Mouse (Mus musculus) kidney, adult 18-20 months (tissue): ENCODE data around the gene Sash1.

Experiments used
- DNase-seq: peaks from one replicate; pipeline ENCODE4 v3.0.0; 2021

Gene Sash1

GRCm38 (mm10) chr10:8787221-8787620, 98.6 kb downstream of the Sash1 start:
- no peak for DNase-seq

DNA sequence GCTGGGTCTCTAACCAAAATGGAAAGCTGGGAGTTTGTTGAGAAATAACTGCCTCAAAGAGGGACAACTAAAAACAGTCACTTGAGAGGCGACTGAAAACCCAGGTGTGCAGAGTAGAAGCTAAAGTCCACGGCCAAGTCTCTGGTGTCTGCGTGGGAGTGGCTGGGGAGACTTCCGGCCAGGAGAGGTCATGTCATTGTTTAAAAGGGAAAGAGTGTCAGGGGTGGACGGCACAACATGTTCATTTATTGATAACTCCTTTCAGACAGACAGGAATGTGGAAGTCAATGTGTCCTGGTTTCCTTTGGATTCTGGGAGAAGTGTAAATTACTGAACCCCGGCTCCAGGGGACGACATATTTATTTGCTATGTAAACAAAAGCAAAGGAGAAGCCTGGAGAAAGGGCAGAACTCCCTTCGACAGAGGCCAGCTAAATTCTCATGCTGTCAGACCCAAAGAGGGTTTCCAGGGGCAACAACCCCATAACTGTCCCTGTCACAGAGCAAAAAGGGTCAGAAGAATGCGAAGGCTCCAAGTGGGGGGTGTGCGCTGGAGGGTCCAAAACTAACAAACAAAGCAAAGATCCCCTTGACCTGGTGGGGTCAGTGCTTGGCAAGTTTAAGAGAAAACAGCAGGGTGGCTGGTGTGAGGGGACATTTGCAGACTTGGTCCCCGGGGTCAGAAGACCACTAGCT, 100.3 kb downstream of the Sash1 start:
- no peak for DNase-seq

DNA sequence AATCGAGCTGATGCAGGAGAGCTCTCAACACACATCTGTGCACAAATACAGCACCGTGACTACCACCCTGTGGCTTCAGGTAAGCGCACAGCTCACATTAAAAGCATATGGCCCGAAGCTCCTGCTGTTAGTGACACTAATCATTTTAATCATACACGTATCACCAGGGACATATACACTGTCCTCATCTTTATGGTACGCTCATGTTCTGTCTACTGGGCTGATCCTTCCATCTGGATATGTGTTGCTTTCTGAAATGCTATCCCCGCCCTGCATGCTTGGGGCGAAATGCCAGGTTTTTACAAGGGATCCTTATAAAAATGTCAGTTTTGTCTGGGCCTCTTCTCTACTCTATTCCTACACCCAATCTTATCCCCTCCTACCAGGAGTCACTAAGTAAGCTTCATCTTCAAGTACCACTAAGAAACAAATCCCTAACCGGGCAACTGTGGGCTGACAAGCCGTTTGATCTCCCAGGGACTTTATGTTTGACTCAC, 103.9 kb downstream of the Sash1 start:
- no peak for DNase-seq

- no peak for DNase-seq
Measured at GRCm38 (mm10) chr10:8779842-8780241, 106.0 kb downstream of the Sash1 start.

DNA sequence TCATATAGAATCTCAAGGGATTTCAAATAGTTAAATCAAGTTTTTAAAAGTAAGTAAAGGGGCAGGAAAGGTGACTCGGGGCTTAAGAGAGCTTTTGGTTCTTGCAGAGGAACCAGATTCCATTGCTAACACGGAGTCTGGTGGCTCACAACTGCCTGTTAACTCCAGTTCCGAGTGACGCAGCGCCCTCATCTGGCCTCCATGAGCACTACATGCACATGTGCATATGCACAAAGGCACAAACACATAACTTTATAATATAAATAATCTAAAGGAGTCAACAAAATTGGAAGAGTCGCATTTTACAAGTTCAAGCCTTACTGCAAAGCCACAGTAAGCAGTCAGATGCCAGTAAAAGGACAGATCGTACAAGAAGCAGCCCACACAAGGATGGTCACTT, 107.0 kb downstream of the Sash1 start:
- DNase-seq: no peak

DNA sequence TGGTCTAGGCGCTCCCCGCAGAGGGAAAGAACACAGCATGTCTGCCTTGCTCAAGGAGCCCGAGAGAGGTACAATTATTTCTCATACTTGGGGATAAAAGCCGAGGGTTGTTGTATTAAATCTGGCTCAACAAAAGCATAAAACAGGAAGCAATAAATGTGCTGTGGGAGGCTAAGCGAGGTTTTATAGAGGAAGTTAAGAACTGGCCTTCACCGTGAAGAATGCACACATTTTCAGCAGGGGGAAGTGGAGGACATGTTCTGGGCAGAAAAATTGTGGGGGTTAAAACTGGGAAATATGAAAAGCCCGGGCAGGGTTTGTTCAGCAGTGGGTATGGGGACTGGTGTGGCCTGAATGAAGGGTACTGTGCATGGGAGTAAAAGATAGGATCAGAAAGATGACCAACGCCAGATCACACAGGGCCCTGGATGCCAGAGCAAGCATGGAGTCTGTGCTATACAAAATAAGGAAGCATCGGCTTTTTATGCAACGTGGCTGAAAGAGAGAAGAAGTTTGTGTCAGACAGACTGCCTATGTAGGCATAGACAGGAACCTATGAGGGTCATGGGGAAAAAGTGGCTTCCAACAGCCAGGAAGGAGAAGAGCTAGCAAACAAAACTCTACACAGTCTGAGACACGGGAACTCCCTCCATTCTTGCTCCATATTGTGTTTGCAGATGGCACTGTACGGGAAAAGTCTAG, 108.2 kb downstream of the Sash1 start:
- no peak for DNase-seq

- DNase-seq: no peak
Measured at GRCm38 (mm10) chr10:8776791-8777190, 109.1 kb downstream of the Sash1 start.

DNA sequence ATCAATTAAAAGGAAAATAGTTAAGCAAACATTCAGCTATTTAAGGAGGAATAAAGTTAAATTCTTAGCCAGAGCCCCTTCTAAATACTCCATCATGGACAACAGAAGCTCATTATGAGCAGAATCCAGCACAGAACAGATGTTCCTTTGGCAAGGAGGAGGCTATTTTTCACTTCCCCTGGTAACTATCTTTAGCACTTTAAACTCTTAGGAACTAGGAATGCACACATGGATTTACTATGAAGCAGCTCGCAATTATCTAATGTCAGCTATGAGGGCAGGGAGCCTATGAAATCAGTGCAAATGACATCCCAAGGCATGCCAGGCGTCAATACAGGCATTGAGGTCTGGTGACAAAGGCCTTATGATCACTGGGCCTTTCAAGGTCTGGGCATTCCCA, 110.1 kb downstream of the Sash1 start:
- no peak for DNase-seq

DNA sequence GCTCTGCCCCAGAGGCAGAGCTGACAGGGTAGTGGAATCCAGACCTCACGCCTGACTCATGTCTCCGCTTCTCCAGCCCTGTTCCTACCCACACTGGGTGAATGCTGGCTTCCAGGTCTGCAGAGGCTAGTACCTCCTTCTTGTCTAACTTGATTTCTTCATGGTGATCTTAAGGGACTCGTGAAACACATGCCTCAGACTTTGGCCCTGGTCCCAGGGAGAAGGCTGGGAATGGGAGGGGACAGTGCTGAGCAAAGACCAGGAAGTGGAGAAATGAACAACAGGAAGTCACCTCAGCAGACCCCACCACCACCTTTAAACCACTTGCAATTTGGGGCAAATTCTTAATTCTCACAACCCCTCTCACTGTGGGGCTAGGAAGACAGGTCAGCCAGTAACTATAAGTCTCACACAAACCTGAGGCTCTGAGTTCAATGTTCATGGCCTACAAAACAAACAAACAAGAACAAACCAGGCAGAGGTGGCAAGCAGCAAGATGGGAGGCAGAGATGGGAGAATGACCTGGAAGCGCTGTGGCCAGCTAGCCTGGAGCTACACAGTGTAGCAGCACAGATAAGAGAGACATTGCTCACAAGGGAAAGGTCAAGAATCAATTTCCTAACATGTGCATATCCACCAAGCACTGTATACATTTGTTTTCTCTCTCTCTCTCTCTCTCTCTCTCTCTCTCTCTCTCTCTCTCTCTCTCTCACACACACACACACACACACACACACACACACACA, 113.2 kb downstream of the Sash1 start:
- peak; percentile 42 for DNase-seq

GRCm38 (mm10) chr10:8770931-8771653, 114.8 kb downstream of the Sash1 start:
- DNase-seq: no peak

- DNase-seq: no peak
Measured at GRCm38 (mm10) chr10:8768654-8769053, 117.2 kb downstream of the Sash1 start.

GRCm38 (mm10) chr10:8767381-8767780, 118.5 kb downstream of the Sash1 start:
- no peak for DNase-seq

DNA sequence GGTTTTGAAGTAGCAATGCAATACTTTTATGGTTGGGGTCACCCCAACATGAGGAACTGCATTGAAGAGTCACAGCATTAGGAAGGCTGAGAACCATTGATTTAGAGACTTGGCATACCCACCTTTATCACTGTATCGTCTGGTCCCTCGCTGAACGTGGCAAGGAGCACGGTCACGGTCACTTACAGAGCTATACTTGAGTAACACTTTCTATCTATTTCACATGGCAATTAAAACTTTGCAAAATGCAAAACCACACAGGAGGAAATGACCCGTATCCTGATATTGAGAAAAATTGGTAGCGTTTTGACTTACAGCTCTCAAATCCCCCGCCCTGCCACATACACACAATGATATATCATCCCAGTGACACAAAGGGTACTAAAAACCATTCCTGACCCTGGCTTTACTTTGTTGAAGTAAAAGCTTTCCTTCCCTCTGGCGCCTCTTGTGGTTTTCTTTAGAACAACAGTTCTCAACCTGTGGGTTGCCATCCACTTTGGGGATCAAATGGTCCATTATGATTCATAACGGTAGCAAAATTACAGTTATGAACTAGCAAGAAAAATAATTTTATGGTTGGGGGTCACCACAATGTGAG, 119.8 kb downstream of the Sash1 start:
- no peak for DNase-seq

- DNase-seq: no peak
Measured at GRCm38 (mm10) chr10:8762771-8763170, 123.1 kb downstream of the Sash1 start.

- no peak for DNase-seq
Measured at GRCm38 (mm10) chr10:8762209-8762701, 123.6 kb downstream of the Sash1 start.

DNA sequence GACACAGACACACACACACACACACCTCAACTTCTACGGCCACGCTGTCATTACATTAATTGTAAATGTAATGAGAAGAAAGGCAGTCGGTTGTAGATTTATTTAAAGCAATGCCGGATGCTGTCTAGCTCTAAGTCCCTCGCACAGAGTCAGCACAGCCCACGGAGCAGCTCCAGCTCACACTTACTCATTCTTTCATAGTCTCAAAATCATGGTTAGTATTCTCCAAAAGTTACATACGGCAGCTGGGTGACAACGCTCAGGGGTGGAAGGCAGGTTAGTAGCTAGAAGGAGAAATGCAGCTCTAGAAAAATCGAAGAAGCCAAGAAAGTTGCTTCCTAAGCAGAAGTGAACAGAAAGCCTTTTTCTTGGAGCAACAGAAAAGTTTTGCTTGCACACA, 124.2 kb downstream of the Sash1 start:
- DNase-seq: no peak

- DNase-seq: no peak
Measured at GRCm38 (mm10) chr10:8760598-8760997, 125.3 kb downstream of the Sash1 start.

DNA sequence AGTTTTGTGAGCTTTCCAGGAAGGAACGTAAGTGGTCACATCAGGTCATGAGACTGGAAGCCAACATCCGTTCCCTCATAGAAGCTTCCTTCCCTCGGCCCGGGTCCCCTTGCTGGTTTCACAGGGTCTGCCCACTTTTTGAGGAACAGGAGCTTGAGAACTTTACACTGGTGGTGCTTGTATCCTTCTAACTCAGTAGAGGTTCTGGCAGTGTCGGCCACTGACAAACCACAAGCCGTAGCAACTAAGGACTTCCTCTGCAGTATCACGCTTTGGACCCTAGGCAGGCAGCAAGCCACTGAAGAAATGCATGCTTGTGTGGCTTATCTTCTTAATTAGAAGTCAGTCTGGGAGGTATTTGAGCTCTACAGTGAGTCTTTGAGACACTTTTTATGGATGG, 126.6 kb downstream of the Sash1 start:
- no peak for DNase-seq

DNA sequence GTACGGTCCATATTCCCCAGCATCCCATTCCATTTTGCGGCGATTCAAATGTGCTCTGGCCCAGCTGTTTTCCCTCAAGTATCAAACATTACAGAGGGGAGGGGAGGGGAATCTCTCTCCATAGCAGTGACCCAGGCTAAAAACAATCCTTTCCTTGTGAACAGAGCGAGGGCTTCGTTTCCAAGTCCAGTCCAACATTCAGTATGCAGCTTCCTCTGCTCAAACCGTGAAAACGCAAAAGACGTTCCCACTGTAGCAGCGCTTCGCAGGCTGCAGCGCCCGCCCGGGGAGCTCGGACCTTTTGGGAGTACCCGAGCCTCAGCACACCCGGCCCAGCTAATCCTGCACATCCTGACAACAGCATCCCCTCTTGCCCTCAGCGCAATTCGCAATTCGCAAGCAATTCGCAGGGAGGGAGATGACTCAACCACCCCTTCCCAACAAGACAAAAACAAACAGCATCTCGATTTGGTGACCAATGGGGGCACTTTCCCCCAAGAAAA, 128.4 kb downstream of the Sash1 start:
- DNase-seq: no peak

DNA sequence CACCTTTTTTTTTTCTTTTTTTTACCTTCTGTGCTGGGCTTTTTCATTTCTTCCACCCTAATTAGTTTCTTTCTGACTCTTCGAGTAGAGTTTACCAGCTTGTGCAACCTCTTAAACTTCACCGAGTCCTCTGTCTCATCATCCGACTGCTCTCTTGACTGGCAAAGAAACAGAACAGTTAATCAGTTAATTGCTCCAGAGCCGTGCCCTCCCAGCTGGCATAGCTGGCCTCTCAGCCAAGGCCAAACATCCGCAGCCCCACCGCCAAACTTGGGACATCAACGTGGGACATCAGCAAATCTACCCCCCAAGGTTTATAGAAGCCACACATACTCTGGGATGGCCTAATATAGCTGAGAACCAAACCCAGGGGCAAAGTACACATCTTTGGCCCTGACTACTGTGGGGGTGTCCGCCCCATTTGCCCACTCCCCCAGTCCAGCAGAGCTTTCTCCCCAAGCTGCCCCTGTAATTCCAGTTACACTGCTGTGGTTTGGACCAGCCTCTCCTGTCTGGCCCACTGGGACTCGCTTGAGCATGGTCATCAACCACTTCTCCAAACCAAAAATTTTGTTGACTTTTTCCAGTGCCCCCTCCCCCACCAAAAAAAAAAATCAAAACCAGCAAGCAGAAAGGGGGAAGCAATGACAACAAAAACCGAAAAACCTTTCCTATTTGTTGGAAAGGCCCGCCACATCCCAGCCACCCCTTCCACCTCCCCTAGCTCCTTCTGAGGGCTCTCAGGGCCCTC, 129.1 kb downstream of the Sash1 start:
- DNase-seq: no peak

GRCm38 (mm10) chr10:8753377-8753776, 132.5 kb downstream of the Sash1 start:
- no peak for DNase-seq

- no peak for DNase-seq
Measured at GRCm38 (mm10) chr10:8752436-8752835, 133.4 kb downstream of the Sash1 start.
